Mouse (Mus musculus): ENCODE measurements around the gene Acp7. TPM values are rescaled to one million over a fixed set of nuclear protein-coding genes. Genes with fewer than 3 reads are reported as not detected.

The Acp7 gene
- total RNA-seq, 2 experiments from 2014 or later, result not detected

Small RNA genes lying within 50 kb of the gene (microRNA-seq; reads per million reads assigned to microRNA genes)
- gene Mir7049 (ENCODE audit: borderline number of aligned reads in 2 of 2), result 0.67 to 0.72 reads per million in 2 experiments

Other genes starting within 250 kb of the Acp7 start
- gene Med29, start 238.6 kb downstream of the Acp7 start, total RNA-seq (2021), result 10 to 100 TPM; 18.2 to 20.1 TPM
- 10 to 100 TPM; 38.8 to 48.0 TPM for gene Paf1, start 238.4 kb downstream of the Acp7 start, total RNA-seq (2021)
- 1 to 10 TPM; 4.6 to 7.2 TPM for gene Gmfg, start 193.9 kb downstream of the Acp7 start, total RNA-seq (2021)
- under 1 TPM; 0.38 to 0.86 TPM for gene Lrfn1, start 179.4 kb downstream of the Acp7 start, total RNA-seq (2021)
- not detected for gene Ifnl2, start 120.9 kb downstream of the Acp7 start, total RNA-seq (2021)
- not detected for gene Ifnl3, start 108.5 kb downstream of the Acp7 start, total RNA-seq (2021)
- not detected for gene Sycn, start 90.4 kb downstream of the Acp7 start, total RNA-seq (2021)
- not detected for gene Nccrp1, start 84.1 kb downstream of the Acp7 start, total RNA-seq (2021)
- gene Samd4b, start 33.2 kb downstream of the Acp7 start, total RNA-seq (2021), result 10 to 100 TPM; 20.5 to 24.5 TPM
- gene Pak4, start 33.1 kb downstream of the Acp7 start, total RNA-seq (2021), result 1 to 10 TPM; 7.3 to 7.4 TPM
- under 1 TPM in 1 of 2 experiments, not detected in 1; 0.22 TPM for gene Fbxo27, start 61.5 kb upstream of the Acp7 start, total RNA-seq (2021)
- gene Fbxo17, start 85.5 kb upstream of the Acp7 start, total RNA-seq (2021), result under 1 TPM; 0.46 to 0.53 TPM
- gene Mrps12, start 110.5 kb upstream of the Acp7 start, total RNA-seq (2021), result 10 to 100 TPM; 53.9 to 54.1 TPM
- 10 to 100 TPM; 14.6 to 16.3 TPM for gene Sars2, start 110.7 kb upstream of the Acp7 start, total RNA-seq (2021)
- gene Ccer2, start 124.8 kb upstream of the Acp7 start, total RNA-seq (2021), result not detected
- 10 to 100 TPM; 85.1 to 87.0 TPM for gene Sirt2, start 135.4 kb upstream of the Acp7 start, total RNA-seq (2021)
- 10 to 100 TPM; 25.4 to 27.0 TPM for gene Nfkbib, start 136.2 kb upstream of the Acp7 start, total RNA-seq (2021)
- 1 to 10 TPM; 1.8 to 1.9 TPM for gene Rinl, start 157.6 kb upstream of the Acp7 start, total RNA-seq (2021)
- gene Hnrnpl, start 177.2 kb upstream of the Acp7 start, total RNA-seq (2021), result 100 to 1,000 TPM; 240 to 277 TPM
- gene Ech1, start 193.9 kb upstream of the Acp7 start, total RNA-seq (2021), result 1,000 to 10,000 TPM; 1,832 to 1,909 TPM
- gene Lgals4, start 202.5 kb upstream of the Acp7 start, total RNA-seq (2021), result 10 to 100 TPM; 29.4 to 48.3 TPM
- gene Lgals7, start 232.5 kb upstream of the Acp7 start, total RNA-seq (2021), result 1 to 10 TPM in 1 of 2 experiments, under 1 TPM in 1; 0.73 to 1.4 TPM

All from heart, postnatal 36 days (tissue).